Mouse (Mus musculus) T-cell, adult 2 months (primary cell): ENCODE results near the gene Slfnl1.

Experiments
- DNase-seq: peaks from one replicate; pipeline ENCODE4 v3.0.0; 2022; ENCODE audit warnings: low spot score

Slfnl1 gene

DNA sequence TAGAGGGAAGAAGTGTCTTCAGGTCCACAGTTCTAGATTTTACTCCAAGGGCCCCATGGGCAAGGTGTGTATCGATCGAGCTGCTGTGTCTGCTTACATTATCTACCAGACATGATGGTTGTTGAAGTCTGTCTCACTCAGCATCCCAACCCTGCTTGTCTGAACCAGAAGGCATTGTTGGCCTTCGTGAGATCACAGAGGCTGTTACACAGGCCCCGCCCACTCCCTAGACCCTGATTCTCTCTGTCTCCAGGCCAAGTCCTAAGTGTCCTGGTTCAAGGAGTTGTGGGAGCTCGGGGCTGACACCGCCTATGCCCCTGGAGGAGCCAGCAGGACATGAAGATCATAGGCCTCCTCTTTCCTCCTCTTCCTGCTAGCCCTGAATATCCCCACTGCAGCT, at the start of gene Slfnl1:
Gene Slfnl1, plus strand, starts transcription at position 246 of the 400 bp plus-strand sequence.
- DNase-seq, result no peak

DNA sequence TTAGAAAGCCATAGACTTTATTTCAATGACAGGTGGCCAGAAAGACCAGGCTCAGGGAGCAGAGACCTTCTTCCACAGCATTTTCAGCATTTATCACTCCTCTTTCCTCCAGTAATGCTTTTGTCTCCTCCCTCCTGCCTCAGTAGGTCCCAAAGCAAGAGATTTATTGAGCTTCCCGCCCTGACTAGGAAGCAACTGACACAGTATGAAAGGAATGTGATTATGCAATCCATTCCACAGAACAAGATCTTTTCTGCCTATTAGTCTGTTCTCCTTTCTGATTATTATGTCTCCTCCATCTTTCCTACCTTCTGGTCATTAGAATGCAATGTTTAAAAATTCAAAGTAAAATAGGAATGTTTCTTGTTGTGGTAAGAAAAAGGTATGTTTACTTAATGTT, 44.3 kb upstream of the Slfnl1 start:
- DNase-seq, result no peak

DNA sequence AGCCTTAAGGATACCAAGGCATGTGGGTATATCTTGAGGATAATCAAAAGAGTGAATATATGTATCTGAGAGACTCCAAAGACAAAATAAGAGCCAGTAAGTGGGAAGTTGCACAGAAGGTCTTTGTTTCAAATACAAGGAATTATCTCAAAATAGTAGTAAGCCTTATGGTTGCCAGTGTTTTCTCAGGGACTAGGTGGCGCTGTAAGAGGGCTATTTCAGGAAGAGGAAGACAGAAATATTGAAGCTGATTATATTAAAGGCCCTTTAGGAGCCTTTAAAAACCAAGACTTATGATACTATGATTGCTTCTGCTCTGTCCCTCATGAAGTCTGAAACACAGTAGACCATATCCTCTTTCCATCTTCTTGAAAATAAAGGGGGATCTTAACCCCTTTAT, 25.1 kb upstream of the Slfnl1 start:
- DNase-seq, result no peak

DNA sequence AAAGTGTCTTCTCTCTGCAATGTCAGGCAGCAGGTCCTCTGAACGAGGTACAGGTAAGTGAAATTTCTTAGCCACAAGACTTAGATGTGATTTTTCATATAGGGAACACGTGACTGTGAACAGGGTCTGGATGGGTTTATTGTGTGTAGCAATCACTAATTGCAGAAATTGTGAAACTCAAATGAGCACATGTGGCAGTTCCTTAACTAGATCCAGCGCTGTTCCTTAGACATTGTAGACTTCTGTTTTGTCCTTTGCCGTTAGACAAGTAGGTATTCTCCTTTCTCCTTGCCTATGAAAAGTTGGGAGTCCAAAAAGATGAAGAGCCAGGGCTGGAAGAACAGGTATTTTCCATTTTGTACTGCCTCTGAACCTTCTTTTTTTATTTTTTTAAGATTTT, 20.8 kb upstream of the Slfnl1 start:
- no peak for DNase-seq

DNA sequence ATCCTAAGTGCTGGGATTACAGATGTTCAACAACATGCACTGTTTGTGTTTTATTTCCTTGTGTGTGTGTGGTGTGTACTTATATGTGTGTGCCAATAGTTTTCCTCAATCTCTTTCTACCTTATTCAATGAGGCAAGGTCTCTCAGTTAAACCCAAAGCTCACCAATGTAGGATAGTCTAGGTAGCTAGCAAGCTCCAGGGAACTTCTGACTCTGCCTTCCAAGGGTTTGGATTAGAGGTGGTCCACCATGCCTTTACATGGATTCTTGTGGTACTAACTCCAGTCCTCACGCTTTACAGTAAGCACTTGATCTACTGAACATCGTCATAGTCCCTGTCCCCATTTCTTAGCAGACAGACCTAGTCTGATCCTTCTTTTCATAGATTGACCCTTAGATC, 17.7 kb upstream of the Slfnl1 start:
- DNase-seq, result no peak

DNA sequence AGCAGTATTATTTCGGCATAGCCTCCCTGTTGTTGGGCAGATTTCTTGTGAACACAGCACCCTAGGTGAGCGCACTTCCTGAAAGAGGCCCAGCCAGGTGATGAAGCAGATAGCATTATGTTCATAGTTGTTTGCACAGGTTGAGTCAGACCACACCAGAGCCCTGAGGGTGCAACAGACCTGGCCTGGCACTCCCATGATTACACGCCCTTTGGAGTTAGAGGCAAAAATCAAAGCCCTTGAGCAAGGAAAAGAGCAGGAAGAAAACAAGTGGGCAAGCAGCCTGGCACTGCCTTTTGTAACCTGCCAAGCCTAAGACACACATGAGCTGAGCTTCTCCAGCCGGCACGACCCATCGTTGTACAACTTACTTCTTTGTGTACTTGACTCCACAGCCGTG, 15.5 kb upstream of the Slfnl1 start:
- no peak for DNase-seq

DNA sequence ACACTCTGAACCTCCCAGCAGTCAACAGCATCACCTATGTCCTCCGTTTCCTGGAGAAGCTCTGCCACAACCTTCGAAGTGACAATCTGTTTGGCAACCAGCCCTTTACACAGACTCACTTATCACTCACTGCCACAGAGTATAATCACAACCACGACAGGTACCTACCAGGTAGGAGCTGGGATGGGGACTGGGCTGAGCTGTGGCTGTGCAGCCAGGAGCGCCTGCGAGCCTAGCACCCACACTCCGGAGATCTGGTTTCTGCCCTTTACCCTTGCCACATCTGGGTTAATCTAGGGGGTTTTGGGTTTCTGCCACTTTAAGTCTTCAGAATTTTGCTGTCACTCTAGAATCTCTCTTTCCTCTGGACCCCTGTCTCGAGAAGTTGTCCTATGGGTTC, 15.1 kb upstream of the Slfnl1 start:
- DNase-seq, result no peak

DNA sequence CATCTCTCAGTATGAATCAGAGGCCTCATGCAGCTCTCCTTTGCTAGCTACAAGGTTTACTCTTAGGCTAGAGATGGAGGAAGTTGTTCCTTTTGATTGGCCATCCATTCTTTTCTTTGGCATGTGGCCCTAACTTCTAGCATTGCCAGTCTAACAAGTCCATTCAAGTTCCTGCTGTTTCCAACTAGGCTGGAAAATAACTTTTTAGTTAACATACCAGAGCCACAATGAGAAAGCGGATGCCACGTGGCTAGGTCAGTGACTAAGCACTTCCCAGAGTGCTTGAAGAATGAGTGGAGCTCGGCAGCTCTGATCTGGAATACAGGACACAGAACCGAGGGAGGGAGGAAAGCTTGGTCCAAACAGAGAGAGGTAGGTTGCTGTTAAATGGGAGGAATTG, 14.7 kb upstream of the Slfnl1 start:
- DNase-seq, result no peak

DNA sequence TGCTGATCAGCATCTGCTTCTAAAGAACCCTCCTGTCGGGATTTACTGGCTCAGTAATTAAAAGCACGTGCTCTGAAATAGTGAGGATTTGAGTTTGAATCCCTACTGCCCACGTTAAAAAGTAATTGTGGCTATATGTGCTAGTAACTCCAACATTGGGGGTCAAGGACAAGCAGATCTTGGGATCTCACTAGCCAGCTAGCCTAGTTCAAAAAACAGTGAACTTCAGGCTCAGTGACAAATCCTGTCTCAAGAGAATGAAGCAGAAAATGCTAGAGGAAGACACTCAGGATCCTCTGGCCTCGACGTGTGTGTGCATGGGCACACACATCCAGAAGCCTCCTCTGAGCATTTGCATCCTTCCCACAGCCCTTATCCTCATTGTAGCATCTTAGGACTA, 10.3 kb upstream of the Slfnl1 start:
- DNase-seq, result no peak

DNA sequence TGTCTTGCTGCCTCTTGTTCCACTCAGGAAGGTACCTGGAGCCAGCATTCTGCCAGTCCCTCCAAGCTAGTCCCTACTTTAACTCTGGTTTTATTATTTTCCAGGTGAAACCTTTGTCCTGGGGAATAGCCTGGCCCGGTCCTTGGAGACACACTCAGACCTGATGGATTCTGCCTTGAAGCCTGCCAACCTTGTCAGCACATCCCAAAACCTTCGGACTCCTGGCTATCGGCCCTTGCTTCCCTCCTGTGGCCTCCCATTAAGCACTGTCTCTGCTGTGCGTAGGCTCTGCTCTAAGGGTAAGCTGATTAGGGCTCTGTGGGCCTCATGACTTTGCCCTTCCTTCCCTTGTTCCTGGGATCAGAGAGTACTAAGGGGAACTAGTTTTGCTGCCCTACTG, 9.7 kb upstream of the Slfnl1 start:
- DNase-seq, result no peak

DNA sequence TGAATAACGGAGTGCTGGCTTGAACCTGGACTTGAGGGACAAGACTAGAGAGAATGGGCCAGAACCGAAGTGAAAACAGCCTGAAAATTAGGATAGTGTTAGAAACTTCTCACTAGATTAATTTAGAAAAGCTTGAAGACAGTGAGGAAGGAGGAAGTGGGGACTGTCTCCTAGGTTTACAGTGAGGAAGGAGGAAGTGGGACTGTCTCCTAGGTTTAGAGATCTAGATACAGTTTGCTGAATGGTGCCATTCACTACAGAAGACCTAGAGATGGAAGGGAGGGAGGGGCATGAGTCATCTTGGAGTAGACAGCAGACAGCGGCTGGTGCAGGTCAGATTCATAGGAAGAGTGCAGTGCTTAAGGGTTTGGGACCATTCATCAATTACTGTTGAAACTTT, 8.9 kb upstream of the Slfnl1 start:
- no peak for DNase-seq

DNA sequence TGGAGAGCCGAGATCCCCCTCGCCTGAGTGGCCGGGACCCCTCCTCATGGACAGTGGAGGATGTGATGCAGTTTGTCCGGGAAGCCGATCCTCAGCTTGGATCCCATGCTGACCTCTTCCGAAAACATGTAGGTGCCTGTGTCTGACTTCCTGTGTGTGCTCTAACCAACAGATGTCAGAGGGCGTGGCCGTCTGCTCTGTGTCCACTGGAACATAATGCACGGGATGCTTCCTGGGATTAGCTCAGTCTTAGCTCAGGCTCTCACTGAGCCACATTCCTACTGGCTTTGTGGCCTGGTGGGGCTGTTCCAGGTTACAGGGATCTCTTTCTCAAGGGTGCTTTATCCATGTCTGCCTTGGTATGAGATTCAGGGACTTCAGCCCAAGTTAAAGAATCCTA, 3.9 kb upstream of the Slfnl1 start:
- DNase-seq, result no peak

DNA sequence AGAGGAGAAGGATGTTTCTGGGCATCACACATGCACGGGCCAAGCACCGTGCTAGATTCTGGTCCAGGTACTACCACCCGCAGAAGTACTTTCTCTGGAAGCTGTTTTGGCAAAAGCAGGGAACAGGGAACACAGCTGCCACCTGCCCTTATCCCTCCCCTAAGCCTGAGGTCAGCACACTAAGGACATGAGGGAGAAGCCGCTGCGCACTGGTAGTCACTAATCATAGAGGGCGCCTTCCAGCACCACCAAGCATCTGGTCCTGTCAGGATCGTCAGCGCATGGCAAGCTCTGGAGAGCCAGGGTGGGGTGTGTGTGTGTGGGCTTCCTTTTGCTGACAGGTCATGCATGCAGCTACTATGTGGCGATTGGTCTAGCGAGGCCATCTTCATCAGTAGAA, 6.6 kb downstream of the Slfnl1 start:
- DNase-seq, result no peak

DNA sequence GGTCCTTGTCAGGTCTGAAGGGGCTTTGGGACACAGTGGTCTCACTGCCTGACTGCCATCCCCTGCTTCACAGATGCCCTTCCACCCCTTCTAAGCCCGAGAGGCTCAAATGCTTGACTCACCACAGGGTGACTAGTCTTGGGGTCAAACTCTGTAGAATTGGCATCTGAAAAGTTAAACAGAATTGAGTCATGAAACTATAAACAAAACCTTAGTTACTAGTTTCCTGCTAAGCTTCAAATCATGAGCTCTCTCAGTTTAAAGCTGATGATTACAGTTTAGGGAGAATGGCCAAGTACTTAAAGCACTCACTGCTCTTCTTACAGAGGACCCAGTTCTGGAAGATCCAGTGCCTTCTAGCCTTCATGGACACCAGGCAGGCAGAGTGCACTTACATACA, 12.9 kb downstream of the Slfnl1 start:
- DNase-seq, result no peak

DNA sequence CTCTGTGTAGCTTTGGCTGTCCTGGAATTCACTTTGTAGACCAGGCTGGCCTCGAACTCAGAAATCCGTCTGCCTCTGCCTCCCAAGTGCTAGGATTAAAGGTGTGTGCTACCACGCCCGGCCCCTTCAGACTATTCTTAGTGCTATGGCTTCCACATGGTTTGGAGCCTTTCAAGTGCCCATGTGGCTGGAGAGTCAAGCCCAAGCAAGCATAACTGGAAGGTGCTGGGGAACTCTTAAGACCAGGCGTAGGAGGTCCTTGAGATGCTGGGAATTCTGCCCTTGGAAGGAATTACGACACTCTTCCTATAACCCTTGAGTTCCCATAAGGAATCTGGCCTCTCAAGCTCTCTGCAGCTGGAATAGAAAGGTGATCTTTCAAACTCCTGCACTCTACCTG, 24.6 kb downstream of the Slfnl1 start:
- no peak for DNase-seq

DNA sequence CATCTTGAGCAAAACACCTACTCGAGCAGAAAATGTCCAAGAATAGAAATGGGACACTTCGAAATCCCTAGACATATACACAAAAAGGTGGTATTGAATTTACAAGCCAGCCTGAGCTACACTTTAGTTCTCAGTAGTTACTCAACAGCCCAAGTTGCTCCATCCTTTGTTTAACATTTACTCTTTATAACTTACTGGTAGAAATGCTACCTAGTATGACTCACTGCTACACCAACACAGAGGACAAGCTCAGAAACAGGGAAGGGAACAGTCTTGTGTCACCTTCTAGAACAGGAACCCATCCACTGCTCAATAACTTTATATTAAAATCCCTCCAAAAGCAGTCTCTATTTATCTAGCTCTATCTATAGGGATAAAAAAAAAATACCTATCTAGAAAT, 33.7 kb downstream of the Slfnl1 start:
- no peak for DNase-seq

DNA sequence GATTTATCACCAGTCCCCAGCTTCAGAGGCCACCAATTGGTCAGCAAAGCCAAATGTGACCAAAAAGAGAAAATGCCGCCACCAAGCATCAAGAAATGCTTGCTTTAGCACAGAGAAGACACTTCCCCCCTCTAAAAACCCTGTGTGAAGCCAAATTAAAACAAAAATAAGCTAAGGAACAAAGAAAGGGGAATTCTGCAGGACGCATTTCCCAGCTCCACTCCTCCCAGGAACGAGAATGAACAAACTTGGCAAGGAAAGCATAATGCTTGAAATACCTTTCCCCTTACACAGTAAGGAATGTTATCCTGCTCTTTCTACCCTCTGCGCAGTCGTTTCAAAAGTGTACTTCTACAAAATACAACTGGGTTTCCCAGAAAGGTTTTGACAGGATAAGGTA, 36.0 kb downstream of the Slfnl1 start:
- no peak for DNase-seq

DNA sequence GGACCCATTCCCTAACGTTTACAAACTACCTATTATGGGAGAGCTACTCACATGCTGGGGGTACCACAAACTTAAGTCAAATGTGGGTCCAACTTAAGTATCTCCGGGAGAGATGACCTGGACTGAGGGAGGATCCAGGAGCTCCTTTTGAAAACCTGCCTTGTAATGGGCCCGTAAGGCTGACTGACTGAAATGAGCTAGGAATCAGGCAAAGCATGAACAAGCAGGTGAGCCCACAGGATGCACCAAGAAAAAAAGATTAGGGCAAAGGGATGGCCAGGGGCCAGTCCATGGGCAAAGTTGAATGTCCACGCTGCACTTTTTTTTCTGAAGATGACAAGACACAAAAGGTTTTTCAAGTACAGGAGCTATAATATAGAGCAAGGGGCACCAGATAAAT, 37.0 kb downstream of the Slfnl1 start:
- DNase-seq, result no peak

DNA sequence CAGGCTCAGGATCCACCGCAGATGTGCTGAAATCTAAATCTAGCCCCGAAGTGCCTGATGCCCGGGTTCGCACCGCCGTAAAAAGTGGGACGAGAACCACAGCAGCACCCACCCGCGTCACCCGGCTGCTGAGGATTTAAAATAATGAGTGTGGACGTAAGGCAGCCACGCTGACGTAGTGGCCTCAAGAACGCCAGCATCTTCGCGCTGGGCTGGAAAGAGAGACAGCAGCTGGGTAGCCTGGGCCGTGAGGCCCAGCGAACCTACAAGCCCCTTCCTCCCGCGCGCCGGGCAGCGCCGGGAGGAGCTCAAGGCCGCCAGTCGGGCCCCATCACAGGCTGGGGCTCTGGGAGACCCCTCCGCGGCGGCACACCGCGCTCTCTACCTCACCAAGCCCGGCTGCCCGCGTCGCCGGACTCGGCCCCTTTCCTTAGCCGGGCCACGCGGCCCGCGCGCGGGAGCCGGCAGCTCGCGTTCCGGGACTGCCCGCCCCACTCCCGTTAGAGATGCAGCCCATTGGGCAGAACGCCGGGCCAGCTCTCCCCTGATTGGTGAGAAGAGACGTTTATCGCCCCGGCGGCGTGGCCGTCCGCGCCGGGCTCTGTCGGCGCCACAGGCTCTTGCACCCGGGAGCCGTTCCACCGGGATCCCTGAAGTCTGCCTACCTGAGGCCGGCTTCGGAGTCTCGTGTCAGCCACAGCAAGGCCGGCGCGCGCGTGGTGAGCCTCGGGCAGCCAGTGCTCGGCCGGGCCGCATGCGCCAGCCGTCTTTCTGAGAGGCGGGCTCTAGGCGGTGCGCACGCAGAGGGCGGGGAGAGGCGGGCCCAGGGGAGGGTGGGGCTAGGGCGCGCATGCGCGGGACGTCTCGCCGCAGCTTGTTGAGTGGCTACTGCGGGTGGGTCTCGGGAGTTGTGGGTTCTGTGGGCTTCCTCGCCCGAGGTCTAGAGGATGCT, 37.7 kb downstream of the Slfnl1 start, which contains the start of gene Ctps:
Gene Ctps, minus strand, starts transcription at position 791 of the 952 bp plus-strand sequence.
- peak; percentile 89 for DNase-seq

DNA sequence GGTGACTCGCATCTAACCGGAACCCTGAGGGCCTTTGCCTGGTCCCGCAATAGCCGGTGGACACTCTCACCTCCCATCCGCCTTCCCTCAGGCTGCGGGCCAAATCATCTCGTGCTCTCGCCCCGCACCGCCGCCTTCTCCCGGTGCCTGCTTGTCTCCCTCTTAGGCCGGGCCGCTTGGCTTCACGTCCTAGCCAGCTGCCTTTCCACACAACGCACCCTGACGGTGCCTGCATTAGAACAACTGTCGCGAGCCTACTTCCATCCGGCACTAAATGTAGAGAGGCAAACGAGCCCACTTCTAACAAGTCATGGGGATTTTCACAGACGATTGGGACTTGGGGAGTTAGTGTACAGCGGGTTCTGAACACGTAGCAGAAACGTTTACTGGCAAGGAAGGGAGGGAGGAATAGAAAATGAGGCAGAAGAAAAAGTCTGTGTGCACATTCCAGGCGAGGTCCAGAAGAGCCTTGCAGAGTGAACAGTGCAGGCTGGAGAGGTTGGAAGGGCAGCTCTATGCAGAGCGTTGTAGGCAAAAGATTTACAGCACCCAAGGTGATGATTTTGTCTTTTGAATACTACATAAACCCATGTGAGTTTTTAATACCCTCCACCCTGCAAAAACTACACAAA, 38.5 kb downstream of the Slfnl1 start:
- no peak for DNase-seq

DNA sequence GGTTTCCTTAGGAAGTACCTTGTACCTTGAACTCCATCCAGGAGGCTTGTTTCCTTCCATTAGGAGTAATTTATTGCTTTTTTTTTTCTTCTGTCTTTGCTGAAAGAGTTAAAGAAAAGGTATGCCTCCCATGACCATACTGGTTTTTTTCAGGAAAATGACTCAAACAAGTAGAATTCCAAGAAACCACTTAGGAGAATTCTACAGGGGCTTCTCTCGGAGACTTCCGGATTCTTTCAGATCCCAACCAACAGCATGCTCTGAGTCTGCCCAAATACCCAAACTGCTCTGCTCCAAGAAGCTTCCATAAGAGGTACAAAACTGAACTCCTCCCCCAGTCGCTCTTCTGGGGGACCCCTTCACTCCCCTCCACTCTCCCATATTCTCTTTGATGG, 39.0 kb downstream of the Slfnl1 start:
- no peak for DNase-seq

DNA sequence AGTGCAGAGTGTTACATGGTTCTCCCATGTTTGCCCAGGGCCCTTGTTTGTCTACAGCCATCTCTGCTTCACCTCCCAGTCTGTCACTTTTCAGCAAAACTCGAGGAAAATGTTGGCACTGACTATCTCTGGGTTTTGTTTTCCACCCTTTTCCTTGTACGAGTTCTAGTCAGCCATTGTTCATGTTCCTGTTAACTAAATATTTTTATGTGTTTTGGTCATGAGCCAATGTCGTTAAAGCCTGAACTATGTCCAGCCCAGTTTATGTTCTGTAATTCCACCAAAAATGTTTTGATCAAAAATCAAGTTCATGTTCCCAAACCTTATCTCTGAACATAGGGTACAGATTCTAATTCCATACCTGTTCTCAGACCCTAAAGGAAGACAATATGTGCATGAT, 39.7 kb downstream of the Slfnl1 start:
- DNase-seq, result no peak

DNA sequence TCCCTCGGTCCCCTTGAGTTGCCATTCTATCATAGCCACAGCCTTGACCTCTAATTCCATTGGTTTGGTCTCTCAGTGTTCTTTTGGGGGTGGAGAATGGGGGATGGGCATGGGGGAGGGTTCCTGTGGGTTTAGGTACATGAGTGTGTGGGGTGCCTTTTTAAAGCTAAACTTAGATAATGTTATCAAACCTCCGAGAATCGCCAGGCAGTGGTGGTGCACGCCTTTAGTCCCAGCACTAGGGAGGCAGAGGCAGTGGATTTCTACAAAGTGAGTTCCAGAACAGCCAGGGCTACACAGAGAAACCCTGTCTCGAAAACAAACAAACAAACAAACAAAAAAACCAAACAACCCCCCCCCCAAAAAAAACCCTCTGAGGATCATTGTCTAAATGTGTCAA, 48.9 kb downstream of the Slfnl1 start:
- DNase-seq, result no peak

DNA sequence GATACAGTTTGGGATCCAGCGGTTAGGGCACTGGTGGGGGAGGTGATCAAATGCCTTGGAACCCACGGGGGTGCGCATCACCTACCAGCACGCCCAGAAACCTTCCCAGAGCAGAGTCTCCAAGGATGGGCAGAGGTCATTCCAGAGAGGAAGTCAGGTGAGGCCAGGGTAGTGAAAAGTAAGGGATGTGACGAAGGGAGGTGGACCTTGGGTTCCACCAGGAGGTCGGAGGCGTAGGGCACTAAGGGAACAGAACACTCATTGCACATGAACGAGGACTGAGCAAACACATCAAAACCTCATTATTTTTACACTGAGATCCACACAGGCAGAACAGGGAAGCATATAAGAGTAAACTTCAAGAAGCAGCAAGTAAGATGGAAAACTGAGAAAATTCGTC, 49.7 kb downstream of the Slfnl1 start:
- DNase-seq, result no peak
